Mouse (Mus musculus) testis, adult 2 months (tissue): Measurements from ENCODE around the gene Ganc.

ENCODE experiments used
- CTCF ChIP-seq: fragments of 200-500 bp; IDR thresholded peaks from 2 replicates; pipeline ENCODE4 v1.5.1; 2012; ENCODE audit warnings: low read depth, mild to moderate bottlenecking, inconsistent platforms, low read length, moderate library complexity; ENCODE audit not compliant: control insufficient read depth, insufficient read depth, insufficient replicate concordance
- POLR2A ChIP-seq: fragments of 200-500 bp; IDR thresholded peaks from 2 replicates; pipeline ENCODE4 v1.6.1; 2012; ENCODE audit warnings: low read depth, mild to moderate bottlenecking, inconsistent platforms, low read length, moderate library complexity; ENCODE audit not compliant: control insufficient read depth

DNA sequence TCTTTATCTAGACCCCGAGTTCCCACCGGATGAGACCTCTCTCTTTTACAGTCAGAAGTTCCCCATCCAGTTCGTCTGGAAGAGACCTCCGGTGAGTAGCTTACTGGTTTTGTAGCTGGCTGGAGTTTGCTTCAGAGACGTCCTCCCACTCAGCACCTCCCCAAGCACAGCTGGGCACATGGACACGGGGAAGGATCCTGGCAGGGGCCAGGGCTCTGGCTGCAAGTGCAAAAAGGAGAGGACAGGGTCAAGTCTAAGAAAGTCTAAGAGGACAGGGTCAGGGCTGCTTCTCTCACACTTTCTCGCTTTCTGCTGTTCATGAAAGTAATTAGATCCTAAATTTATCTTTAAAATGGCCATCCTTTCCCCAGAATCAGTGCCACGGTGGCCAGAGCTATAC, 60.4 kb downstream of the Ganc start:
- TF ChIP-seq CTCF (no peak), POLR2A (no peak)
